Mouse (Mus musculus) left cerebral cortex, postnatal 10 days (tissue): Measurements from ENCODE around the gene Ubp1. TPM values are rescaled to one million over a fixed set of nuclear protein-coding genes. Genes with fewer than 3 reads are reported as not detected.
"Not testable (repeated sequence)": the region's sequence is repeated elsewhere in the genome, so short reads cannot be mapped to it uniquely, and the experiment has no call there.

ENCODE experiments used
- DNase-seq, 2 experiments: peaks; one replicate each; pipeline ENCODE4 v3.0.0; 2021 to 2022; ENCODE audit warnings: low spot score in 2 of 2, mixed read lengths in 1 of 2; ENCODE audit errors: extremely low spot score in 1 of 2
- intact Hi-C: fragments of 180-260 bp; cut with DNase I; formaldehyde crosslinking; loops from one replicate; pipeline ENCODE4 v1.15.1; 2025
- total RNA-seq, 2 experiments: library from RNA; stranded (reverse); gene quantifications; 2 replicates each; pipeline ENCODE4 v1.2.3; 2021

Gene Ubp1
- 10 to 100 TPM; 62.9 to 66.0 TPM for total RNA-seq

- intact Hi-C loops, result no loop called here
- peak; percentile 97 for DNase-seq
These were observed at the start of gene Ubp1 for GRCm38 (mm10) chr9:113930534-113931374. TSS of gene Ubp1 (plus strand) at chr9:113930934.

- intact Hi-C loops, result no loop called here
- no peak for DNase-seq
These were observed 35.8 kb upstream of the Ubp1 start for GRCm38 (mm10) chr9:113894903-113895302.

- intact Hi-C loops, result loop anchor here (5.0 kb wide), 1 partner anchor 36 kb away; no protein-coding TSS in a partner anchor
- peak in 1 of 2 experiments; percentile 38 for DNase-seq
These were observed 27.6 kb upstream of the Ubp1 start for GRCm38 (mm10) chr9:113903136-113903535.

GRCm38 (mm10) chr9:113904315-113904714, 26.4 kb upstream of the Ubp1 start:
- not testable (repeated sequence) for DNase-seq
- intact Hi-C loops, result loop anchor here (5.0 kb wide), 1 partner anchor 37 kb away; no protein-coding TSS in a partner anchor

- no peak for DNase-seq
- intact Hi-C loops, result no loop called here
These were observed 14.9 kb upstream of the Ubp1 start for GRCm38 (mm10) chr9:113915789-113916188.

- intact Hi-C loops, result no loop called here
- no peak for DNase-seq
These were observed 8.1 kb upstream of the Ubp1 start for GRCm38 (mm10) chr9:113922677-113923076.

- intact Hi-C loops, result no loop called here
- DNase-seq, result no peak
These were observed 5.9 kb upstream of the Ubp1 start for GRCm38 (mm10) chr9:113924883-113925282.

GRCm38 (mm10) chr9:113928591-113928990, 2.1 kb upstream of the Ubp1 start:
- intact Hi-C loops, result no loop called here

GRCm38 (mm10) chr9:113929676-113930075, 1.1 kb upstream of the Ubp1 start:
- intact Hi-C loops, result no loop called here

More at GRCm38 (mm10) chr9:113928591-113928990, 2.1 kb upstream of the Ubp1 start:
- DNase-seq, result no peak

GRCm38 (mm10) chr9:113931375-113932099, 803 bp downstream of the Ubp1 start:
- peak in 1 of 2 experiments; percentile 65 for DNase-seq
- intact Hi-C loops, result no loop called here

More at GRCm38 (mm10) chr9:113929676-113930075, 1.1 kb upstream of the Ubp1 start:
- DNase-seq, result no peak

- no peak for DNase-seq
- intact Hi-C loops, result no loop called here
These were observed 1.4 kb downstream of the Ubp1 start for GRCm38 (mm10) chr9:113932100-113932470.

GRCm38 (mm10) chr9:113932501-113932900, 1.8 kb downstream of the Ubp1 start:
- intact Hi-C loops, result no loop called here
- no peak for DNase-seq

- intact Hi-C loops, result no loop called here
- no peak for DNase-seq
These were observed 4.9 kb downstream of the Ubp1 start for GRCm38 (mm10) chr9:113935638-113936037.

GRCm38 (mm10) chr9:113939063-113939850, 8.5 kb downstream of the Ubp1 start:
- no peak for DNase-seq
- intact Hi-C loops, result no loop called here

- DNase-seq, result no peak
- intact Hi-C loops, result no loop called here
These were observed 10.5 kb downstream of the Ubp1 start for GRCm38 (mm10) chr9:113941103-113941805.

GRCm38 (mm10) chr9:113943372-113943771, 12.6 kb downstream of the Ubp1 start:
- intact Hi-C loops, result no loop called here
- DNase-seq, result no peak

- intact Hi-C loops, result no loop called here
- no peak for DNase-seq
These were observed 16.5 kb downstream of the Ubp1 start for GRCm38 (mm10) chr9:113947216-113947615.

- no peak for DNase-seq
- intact Hi-C loops, result no loop called here
These were observed 27.0 kb downstream of the Ubp1 start for GRCm38 (mm10) chr9:113957777-113958176.
